Mouse (Mus musculus) cerebellum, adult 2 months (tissue): ENCODE measurements around the gene Vwa8.

ENCODE experiments used
- CTCF ChIP-seq: fragments of 200-500 bp; IDR thresholded peaks from 2 replicates; pipeline ENCODE4 v1.5.1; 2011; ENCODE audit warnings: low read depth, mild to moderate bottlenecking, control low read depth, low read length, moderate library complexity, borderline replicate concordance; ENCODE audit not compliant: insufficient read depth
- POLR2A ChIP-seq: fragments of 200-500 bp; IDR thresholded peaks from 2 replicates; pipeline ENCODE4 v1.6.1; 2011; ENCODE audit warnings: low read length, control low read depth, borderline replicate concordance; ENCODE audit not compliant: insufficient read depth

GRCm38 (mm10) chr14:79047186-79047585 is 198.3 kb downstream of the Vwa8 start:
- TF ChIP-seq POLR2A: no peak
- TF ChIP-seq CTCF: no peak
